Mouse (Mus musculus): Measurements from ENCODE around the gene Olfr420.

The Olfr420 gene

DNA sequence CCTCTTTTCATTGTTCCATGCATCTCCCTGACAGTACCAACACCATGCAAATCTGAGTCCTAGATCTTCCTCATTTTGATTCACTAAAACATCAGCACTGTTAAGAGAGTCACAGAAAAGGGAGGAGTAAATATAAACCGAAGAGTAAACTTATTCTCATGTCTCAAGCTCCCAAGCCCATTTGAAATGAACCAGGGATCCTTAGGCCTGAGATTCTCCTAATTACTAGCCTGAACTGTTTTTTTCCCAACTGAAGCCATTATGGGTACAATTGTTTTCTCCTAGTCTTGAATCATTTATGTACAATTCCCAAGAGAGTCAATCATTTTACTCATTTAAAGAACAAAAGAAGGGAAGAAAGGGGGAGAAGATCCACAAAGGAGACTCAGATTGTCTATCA, at the start of gene Olfr420:
Olfr420 (plus strand) TSS at position 301 of the 400 bp plus-strand sequence.
- no peak for DNase-seq

GRCm38 (mm10) chr1:174121062-174121461, 34.4 kb upstream of the Olfr420 start, which contains the start of gene Olfr231:
Gene Olfr231 (minus strand): TSS chr1:174121162.
- DNase-seq, result no peak

- DNase-seq, result no peak
These were observed 24.2 kb upstream of the Olfr420 start, which contains the start of gene Olfr424 for GRCm38 (mm10) chr1:174131217-174131616. Gene Olfr424 (plus strand): TSS chr1:174131517.

GRCm38 (mm10) chr1:174131999-174132398, 23.4 kb upstream of the Olfr420 start:
- DNase-seq, result no peak

GRCm38 (mm10) chr1:174141384-174141783, 14.0 kb upstream of the Olfr420 start:
- no peak for DNase-seq

- no peak for DNase-seq
These were observed 8.7 kb upstream of the Olfr420 start for GRCm38 (mm10) chr1:174146696-174147095.

GRCm38 (mm10) chr1:174149289-174149688, 6.1 kb upstream of the Olfr420 start:
- DNase-seq, result no peak

DNA sequence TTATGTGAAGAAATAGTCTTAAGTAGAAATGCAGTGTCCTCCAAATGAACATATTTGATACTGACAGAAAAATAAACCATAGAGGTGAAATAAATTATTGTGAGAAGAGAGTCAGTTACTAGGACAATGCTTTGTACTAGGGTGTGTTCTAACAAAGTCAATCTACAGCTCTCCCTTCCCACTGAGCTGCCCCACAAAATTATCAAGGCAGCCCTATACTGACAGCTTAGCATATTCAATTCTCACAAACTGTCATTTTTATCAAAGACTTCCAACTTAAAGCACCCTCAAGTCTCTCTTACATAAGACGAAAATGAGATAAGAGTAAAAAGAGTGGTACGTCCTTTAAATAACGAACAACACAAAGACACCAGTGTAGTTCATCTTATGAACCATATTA, 2.2 kb downstream of the Olfr420 start:
- no peak for DNase-seq

DNA sequence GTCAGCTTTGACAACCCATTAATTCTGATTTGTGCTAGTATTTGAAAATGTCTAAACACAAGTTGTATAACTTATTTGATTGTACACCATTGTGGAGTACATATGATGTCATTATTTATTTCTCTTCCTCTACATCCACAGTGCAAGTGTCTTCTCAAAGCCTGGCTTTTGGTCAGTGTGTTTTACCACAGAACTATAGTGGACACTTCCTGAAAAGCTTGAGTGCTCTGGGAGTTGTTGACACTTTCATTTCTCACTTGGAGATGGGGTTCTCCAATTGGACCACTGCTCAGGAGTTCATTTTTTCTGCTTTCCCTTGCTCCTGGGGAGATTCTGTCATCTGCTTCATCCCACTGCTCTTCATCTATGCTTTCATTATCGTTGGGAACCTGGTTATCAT, 3.1 kb downstream of the Olfr420 start:
- no peak for DNase-seq

DNA sequence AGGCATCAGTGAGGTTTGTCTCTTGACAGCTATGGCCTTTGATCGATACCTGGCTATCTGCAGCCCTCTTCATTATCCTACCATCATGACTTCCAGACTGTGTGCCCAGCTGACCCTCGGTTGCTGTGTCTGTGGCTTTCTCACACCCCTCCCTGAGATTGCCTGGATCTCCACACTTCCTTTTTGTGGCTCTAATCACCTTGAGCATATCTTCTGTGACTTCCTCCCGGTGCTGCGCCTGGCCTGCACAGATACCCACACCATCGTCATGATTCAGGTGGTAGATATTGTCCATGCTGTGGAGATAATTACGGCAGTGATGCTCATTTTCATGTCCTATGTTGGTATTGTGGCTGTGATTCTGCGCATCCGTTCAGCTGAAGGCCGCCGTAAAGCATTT, 3.7 kb downstream of the Olfr420 start:
- DNase-seq, result no peak

DNA sequence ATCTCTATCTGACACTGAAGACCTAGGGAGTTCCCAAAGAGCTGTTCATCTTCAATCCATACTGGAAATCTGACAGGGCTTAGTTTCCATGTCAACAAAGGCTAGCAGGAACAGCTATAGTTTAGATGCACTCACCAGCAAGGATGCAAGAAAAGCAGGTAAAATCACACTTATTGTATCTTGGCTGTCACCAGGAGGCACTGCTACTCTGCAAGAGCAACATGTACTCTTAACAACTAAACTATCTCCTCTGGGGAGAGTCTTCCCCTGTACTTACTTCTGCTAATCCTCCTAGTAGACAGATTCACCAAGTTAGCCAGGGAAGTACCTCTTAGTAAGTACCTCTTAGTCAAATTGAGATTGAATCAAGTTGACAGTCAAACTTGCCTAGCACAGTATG, 13.6 kb downstream of the Olfr420 start:
- DNase-seq, result no peak

DNA sequence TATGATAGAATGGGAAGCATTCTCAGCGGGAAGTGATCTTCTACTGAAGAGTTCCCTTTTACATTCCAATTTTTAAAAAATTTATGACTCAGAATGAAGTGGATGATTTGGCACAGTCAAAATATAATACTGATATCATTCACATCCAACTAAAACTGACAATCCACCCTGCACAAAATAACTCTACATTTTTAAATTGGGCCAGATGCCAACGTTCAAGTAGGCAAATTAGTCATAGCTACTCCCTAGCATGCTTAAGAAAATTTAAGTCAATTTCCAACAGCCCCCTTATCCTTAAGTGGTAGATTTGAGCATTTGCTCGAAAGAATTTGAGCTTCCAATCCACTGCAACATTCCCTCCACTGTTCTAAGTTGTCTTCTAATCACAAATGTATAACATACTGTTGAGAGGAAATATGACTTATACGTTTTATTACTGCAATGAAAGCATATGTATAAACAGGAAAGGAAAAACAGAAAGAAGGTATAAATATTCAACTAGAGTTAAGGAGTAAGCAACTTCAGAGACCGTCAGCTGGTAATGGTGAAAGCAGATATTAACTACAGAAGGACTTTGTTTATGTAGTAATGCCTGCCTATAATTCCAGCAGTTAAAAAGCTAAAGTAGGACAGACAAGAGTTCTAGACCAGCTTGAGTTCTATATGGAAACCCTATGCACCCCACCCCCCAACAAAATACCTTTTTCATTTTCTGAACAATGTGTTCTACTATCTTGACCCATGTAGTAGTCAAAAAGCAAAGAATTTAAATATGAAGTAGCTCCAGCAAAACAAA, 15.5 kb downstream of the Olfr420 start:
- DNase-seq, result no peak

DNA sequence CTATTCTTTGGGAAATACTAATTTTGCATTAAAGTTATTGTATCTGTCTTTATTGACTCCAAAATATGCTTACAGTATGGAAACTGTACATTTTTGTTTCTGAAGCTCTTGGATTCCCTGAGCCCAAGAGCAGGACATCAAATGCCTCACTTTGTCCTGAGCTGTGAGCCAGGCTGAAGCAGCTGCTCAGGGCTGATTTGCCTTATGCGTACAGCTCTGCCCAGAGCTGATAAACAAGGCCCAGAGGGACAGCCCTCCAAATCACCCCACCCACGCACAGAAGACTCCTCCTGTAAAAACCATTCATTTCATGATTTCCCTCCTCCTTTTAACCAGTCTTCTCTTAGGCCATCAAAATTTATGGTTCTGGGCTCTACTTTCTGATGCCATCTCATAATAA, 16.1 kb downstream of the Olfr420 start:
- DNase-seq, result no peak

- DNase-seq, result no peak
These were observed 17.2 kb downstream of the Olfr420 start, which contains the start of gene Spta1 for GRCm38 (mm10) chr1:174172605-174173004. Gene Spta1 (plus strand): TSS chr1:174172776.

DNA sequence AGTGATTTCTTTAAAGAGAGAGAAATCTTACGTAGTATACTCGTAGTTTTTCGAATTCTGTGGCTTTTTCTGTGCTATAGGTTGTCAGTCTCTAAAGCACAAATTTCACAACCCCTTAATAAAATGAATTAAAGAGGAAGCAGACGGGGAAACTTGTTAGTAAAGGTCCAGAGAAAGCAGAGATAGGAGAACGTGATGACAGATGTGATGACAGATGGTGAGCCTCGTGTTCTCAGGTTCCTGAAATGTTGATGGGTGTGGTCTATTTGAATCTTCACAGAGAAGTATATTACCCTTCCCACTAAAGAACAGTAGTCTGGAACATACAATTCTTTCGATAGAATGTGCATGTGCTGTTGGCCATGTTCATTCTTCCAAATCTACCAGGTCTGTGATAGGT, 49.3 kb downstream of the Olfr420 start:
- DNase-seq, result no peak

Data from right cerebral cortex, postnatal 4 days (tissue).